Comparison of ENCODE assay signal across 7 mouse cellular contexts in genomic region chr15:77151178-77151577, GRCm38 (mm10).
A peak's percentile ranks its signal among the peaks of the same experiment; 100 is the strongest.
DNase-seq lines count a peak whose midpoint lies in the region; ATAC-seq and TF ChIP-seq lines count a peak whose summit lies in the region.

No protein-coding gene starts in this region.

- no peaks in the 10 kb centered on the region for H3K9me3 ChIP-seq in lung, embryonic 14.5 days (ENCODE audit: low read depth, low read length)
- H3K9me3 ChIP-seq in forebrain, embryonic 11.5 days (ENCODE audit: control insufficient read depth, low read length): no peaks in the 10 kb centered on the region
- no peaks in the 10 kb centered on the region for H3K9me3 ChIP-seq in limb, embryonic 12.5 days
- no peaks in the 10 kb centered on the region for H3K9me3 ChIP-seq in stomach, embryonic 15.5 days

- H3K4me1 ChIP-seq in lung, embryonic 14.5 days (ENCODE audit: insufficient read depth): peaks cover 33% of the 10 kb centered on the region
- H3K4me1 ChIP-seq in lung, adult 2 months (ENCODE audit: control insufficient read depth, insufficient read depth, low read length): peaks cover 19% of the 10 kb centered on the region
- H3K4me1 ChIP-seq in forebrain, embryonic 11.5 days (replicated peaks; ENCODE audit: control insufficient read depth, insufficient read depth, low read length): peaks cover 16% of the 10 kb centered on the region; the same call in 1 of the 2 replicates
- peaks cover 62% of the 10 kb centered on the region for H3K4me1 ChIP-seq in limb, embryonic 12.5 days (replicated peaks)
- peaks cover 35% of the 10 kb centered on the region for H3K4me1 ChIP-seq in stomach, embryonic 15.5 days

- H3K27me3 ChIP-seq in lung, embryonic 14.5 days (ENCODE audit: insufficient read depth, low read length): no peaks in the 10 kb centered on the region
- H3K27me3 ChIP-seq in forebrain, embryonic 11.5 days (ENCODE audit: control insufficient read depth, insufficient read depth, low read length): no peaks in the 10 kb centered on the region
- H3K27me3 ChIP-seq in limb, embryonic 12.5 days: no peaks in the 10 kb centered on the region
- H3K27me3 ChIP-seq in stomach, embryonic 15.5 days (replicated peaks): no peaks in the 10 kb centered on the region

- TF ChIP-seq CTCF in lung, embryonic 14.5 days (IDR thresholded peaks at IDR 0.05; ENCODE audit: low read depth): no peak
- TF ChIP-seq CTCF in lung, adult 2 months (IDR thresholded peaks at IDR 0.05; ENCODE audit: insufficient read depth, low read length): no peak

- no peaks in the 10 kb centered on the region for H3K36me3 ChIP-seq in lung, embryonic 14.5 days (ENCODE audit: insufficient read depth)
- no peaks in the 10 kb centered on the region for H3K36me3 ChIP-seq in forebrain, embryonic 11.5 days (ENCODE audit: control insufficient read depth, insufficient read depth, low read length)
- H3K36me3 ChIP-seq in limb, embryonic 12.5 days: peaks cover 7% of the 10 kb centered on the region
- H3K36me3 ChIP-seq in stomach, embryonic 15.5 days: no peaks in the 10 kb centered on the region

- peak overlapping the region; percentile 96 for H3K27ac ChIP-seq in lung, embryonic 14.5 days (ENCODE audit: low read depth)
- no peak overlapping the region for H3K27ac ChIP-seq in forebrain, embryonic 11.5 days (ENCODE audit: low read depth, low read length)
- H3K27ac ChIP-seq in limb, embryonic 12.5 days: no peak overlapping the region
- peak overlapping the region; percentile 84 for H3K27ac ChIP-seq in stomach, embryonic 15.5 days

- WGBS in lung, embryonic 14.5 days: 20% methylated on average over 8 of the region's 8 CpGs
- WGBS in lung, adult 2 months: 41% methylated on average over 8 of the region's 8 CpGs
- 54% methylated on average over 8 of the region's 8 CpGs for WGBS in forebrain, embryonic 11.5 days
- WGBS in limb, embryonic 12.5 days: 65% methylated on average over 8 of the region's 8 CpGs
- WGBS in stomach, embryonic 15.5 days: 40% methylated on average over 8 of the region's 8 CpGs

- peak overlapping the region; percentile 28; the same call in 1 of the 2 replicates for H3K9ac ChIP-seq in lung, embryonic 14.5 days
- peak overlapping the region; percentile 13; the same call in 1 of the 2 replicates for H3K9ac ChIP-seq in forebrain, embryonic 11.5 days (ENCODE audit: low read length)
- H3K9ac ChIP-seq in limb, embryonic 12.5 days (replicated peaks): no peak overlapping the region
- H3K9ac ChIP-seq in stomach, embryonic 15.5 days: no peak overlapping the region

- peak; percentile 50 for DNase-seq in lung, embryonic 14.5 days
- DNase-seq in lung, adult 2 months: no peak
- no peak for DNase-seq in forebrain, embryonic 11.5 days (ENCODE audit: low spot score)
- no peak for DNase-seq in layer of hippocampus, adult 9-11 months

- H3K4me2 ChIP-seq in lung, embryonic 14.5 days: peak overlapping the region; percentile 76
- peak overlapping the region; percentile 77 for H3K4me2 ChIP-seq in forebrain, embryonic 11.5 days (ENCODE audit: low read depth, low read length, severe bottlenecking)
- H3K4me2 ChIP-seq in limb, embryonic 12.5 days: peak overlapping the region; percentile 66
- H3K4me2 ChIP-seq in stomach, embryonic 15.5 days: peak overlapping the region; percentile 49

- ATAC-seq in lung, embryonic 14.5 days (ENCODE audit: insufficient read depth): no peak
- ATAC-seq in forebrain, embryonic 11.5 days (replicated peaks; ENCODE audit: low FRiP score): no peak
- ATAC-seq in limb, embryonic 12.5 days (ENCODE audit: insufficient number of reproducible peaks, insufficient read depth, low FRiP score, low TSS enrichment, low read depth): no peak
- ATAC-seq in stomach, embryonic 15.5 days (ENCODE audit: insufficient read depth, low FRiP score, low read depth): no peak
- no peak for ATAC-seq in monocyte, adult 5-6 weeks (replicated peaks; ENCODE audit: insufficient number of reproducible peaks, low FRiP score, low TSS enrichment, poor library complexity, severe bottlenecking)

- H3K4me3 ChIP-seq in lung, embryonic 14.5 days (ENCODE audit: low read depth, low read length): peak overlapping the region; percentile 57
- H3K4me3 ChIP-seq in lung, adult 2 months (replicated peaks; ENCODE audit: extremely low read depth, low read depth, low read length): no peak overlapping the region
- H3K4me3 ChIP-seq in forebrain, embryonic 11.5 days (ENCODE audit: low read depth, low read length): peak overlapping the region; percentile 47
- peak overlapping the region; percentile 50 for H3K4me3 ChIP-seq in limb, embryonic 12.5 days (replicated peaks)
- peak overlapping the region; percentile 62 for H3K4me3 ChIP-seq in stomach, embryonic 15.5 days (replicated peaks)

- TF ChIP-seq POLR2A in lung, adult 2 months (IDR thresholded peaks at IDR 0.05; ENCODE audit: borderline replicate concordance, extremely low read depth, low read depth, low read length): no peak

Comparison
In these comparisons a context has a peak if more than half of its experiments do, and no peak if none do; other contexts are left out.
1. H3K27ac ChIP-seq: peak in lung, embryonic 14.5 days (single experiment) and stomach, embryonic 15.5 days (single experiment); none in forebrain, embryonic 11.5 days (single experiment) and limb, embryonic 12.5 days (single experiment).
2. H3K9ac ChIP-seq: peak in lung, embryonic 14.5 days (single experiment) and forebrain, embryonic 11.5 days (single experiment); none in limb, embryonic 12.5 days (single experiment) and stomach, embryonic 15.5 days (single experiment).
3. Peak in every context shown above with its lines, with median percentiles within 50 percentile points of each other: H3K4me2 ChIP-seq.